Mouse (Mus musculus) B cell, adult 67 days (primary cell): ENCODE data around the gene Olfr1154. TPM values are rescaled to one million over a fixed set of nuclear protein-coding genes. Genes with fewer than 3 reads are reported as not detected.

Source experiments
- total RNA-seq, 2 experiments: library from RNA; stranded (reverse); gene quantifications; 4 replicates each; pipeline ENCODE4 v1.2.4; 2023

Gene Olfr1154
- not detected for total RNA-seq

GRCm38 (mm10) chr2:87905066-87905465 is at the start of gene Olfr1154:
Gene Olfr1154, minus strand, starts transcription at chr2:87905166.

GRCm38 (mm10) chr2:87953000-87953399 is 48.0 kb upstream of the Olfr1154 start, which contains the start of gene Olfr1156:
Gene Olfr1156, minus strand, starts transcription at chr2:87953100.

GRCm38 (mm10) chr2:87945037-87945436 is 40.1 kb upstream of the Olfr1154 start, which contains the start of gene Olfr1155:
Gene Olfr1155, minus strand, starts transcription at chr2:87945137.

GRCm38 (mm10) chr2:87894662-87895061 is 10.3 kb downstream of the Olfr1154 start, which contains the start of gene Olfr1153:
Gene Olfr1153, plus strand, starts transcription at chr2:87894962.

GRCm38 (mm10) chr2:87866192-87866591 is 38.8 kb downstream of the Olfr1154 start, which contains the start of gene Olfr1152:
Gene Olfr1152, plus strand, starts transcription at chr2:87866492.

GRCm38 (mm10) chr2:87855562-87855961 is 49.4 kb downstream of the Olfr1154 start, which contains the start of gene Olfr1151:
Gene Olfr1151, plus strand, starts transcription at chr2:87855862.

Other genes with a start within 250 kb of the Olfr1154 start
- not detected for gene Olfr1134, start 246.7 kb downstream of the Olfr1154 start, total RNA-seq
- not detected for gene Olfr1135, start 231.5 kb downstream of the Olfr1154 start, total RNA-seq
- not detected for gene Olfr1136, start 211.2 kb downstream of the Olfr1154 start, total RNA-seq
- gene Olfr1137, start 192.0 kb downstream of the Olfr1154 start, total RNA-seq, result not detected
- gene Olfr1138, start 165.2 kb downstream of the Olfr1154 start, total RNA-seq, result not detected
- not detected for gene Olfr1140, start 161.4 kb downstream of the Olfr1154 start, total RNA-seq
- not detected for gene Olfr1141, start 151.2 kb downstream of the Olfr1154 start, total RNA-seq
- gene Olfr152, start 125.7 kb downstream of the Olfr1154 start, total RNA-seq, result not detected
- gene Olfr1143, start 104.6 kb downstream of the Olfr1154 start, total RNA-seq, result not detected
- gene Olfr1145, start 95.3 kb downstream of the Olfr1154 start, total RNA-seq, result not detected
- not detected for gene Olfr1148, start 74.6 kb downstream of the Olfr1154 start, total RNA-seq
- not detected for gene Olfr1150-ps1, start 61.2 kb downstream of the Olfr1154 start, total RNA-seq
- not detected for gene Olfr1151, start 49.3 kb downstream of the Olfr1154 start, total RNA-seq
- not detected for gene Olfr1152, start 38.7 kb downstream of the Olfr1154 start, total RNA-seq
- not detected for gene Olfr1153, start 10.2 kb downstream of the Olfr1154 start, total RNA-seq
- not detected for gene Olfr1155, start 40.0 kb upstream of the Olfr1154 start, total RNA-seq
- not detected for gene Olfr1156, start 47.9 kb upstream of the Olfr1154 start, total RNA-seq
- gene Olfr1157, start 63.1 kb upstream of the Olfr1154 start, total RNA-seq, result not detected
- gene Olfr74, start 69.5 kb upstream of the Olfr1154 start, total RNA-seq, result not detected
- not detected for gene Olfr1158, start 84.9 kb upstream of the Olfr1154 start, total RNA-seq
- gene Olfr1160, start 103.1 kb upstream of the Olfr1154 start, total RNA-seq, result not detected
- gene Olfr1161, start 117.6 kb upstream of the Olfr1154 start, total RNA-seq, result not detected
- gene Olfr73, start 132.5 kb upstream of the Olfr1154 start, total RNA-seq, result not detected
- not detected for gene Olfr1162, start 146.0 kb upstream of the Olfr1154 start, total RNA-seq
- gene Olfr1163, start 166.7 kb upstream of the Olfr1154 start, total RNA-seq, result not detected
- gene Olfr1164, start 188.8 kb upstream of the Olfr1154 start, total RNA-seq, result not detected
- gene Olfr1166, start 223.1 kb upstream of the Olfr1154 start, total RNA-seq, result not detected